Mouse (Mus musculus): Measurements from ENCODE around the gene Usp48. TPM values are rescaled to one million over a fixed set of nuclear protein-coding genes. Genes with fewer than 3 reads are reported as not detected.

Usp48 gene
- polyA plus RNA-seq, 1 experiment from 2014 or later, result 34.6 TPM

GRCm38 (mm10) chr4:137676700-137677484 is 83.3 kb downstream of the Usp48 start:
- no peaks in the 10 kb centered on the region for H3K9me3 ChIP-seq
- no peak overlapping the region for H3K9ac ChIP-seq
- H3K4me3 ChIP-seq, result no peak overlapping the region
- WGBS, result 60% methylated on average over 13 of the region's 13 CpGs
- no peak overlapping the region for H3K4me2 ChIP-seq
- H3K36me3 ChIP-seq, result no peaks in the 10 kb centered on the region
- ATAC-seq (ENCODE audit: extremely low read depth, insufficient number of reproducible peaks, low FRiP score, low TSS enrichment), result no peak
- H3K27ac ChIP-seq (replicated peaks), result no peak overlapping the region
- H3K4me1 ChIP-seq, result peaks cover 11% of the 10 kb centered on the region
- peaks cover 96% of the 10 kb centered on the region for H3K27me3 ChIP-seq (replicated peaks)

GRCm38 (mm10) chr4:137677906-137678305 is 84.4 kb downstream of the Usp48 start:
- ATAC-seq (ENCODE audit: extremely low read depth, insufficient number of reproducible peaks, low FRiP score, low TSS enrichment), result no peak
- Histone ChIP-seq H3K27me3 (replicated peaks) (peaks cover 96% of the 10 kb centered on the region), H3K9me3 (no peaks in the 10 kb centered on the region), H3K36me3 (no peaks in the 10 kb centered on the region), H3K4me3 (no peak overlapping the region), H3K4me1 (peaks cover 11% of the 10 kb centered on the region), H3K9ac (no peak overlapping the region), H3K27ac (replicated peaks) (no peak overlapping the region), H3K4me2 (no peak overlapping the region)
- 77% methylated on average over 5 of the region's 5 CpGs for WGBS

GRCm38 (mm10) chr4:137678568-137678967 is 85.0 kb downstream of the Usp48 start:
- H3K27me3 ChIP-seq (replicated peaks), result peaks cover 97% of the 10 kb centered on the region
- 62% methylated on average over 9 of the region's 9 CpGs for WGBS
- H3K27ac ChIP-seq (replicated peaks), result no peak overlapping the region
- ATAC-seq (ENCODE audit: extremely low read depth, insufficient number of reproducible peaks, low FRiP score, low TSS enrichment), result no peak
- H3K9me3 ChIP-seq, result no peaks in the 10 kb centered on the region
- no peak overlapping the region for H3K9ac ChIP-seq
- H3K4me3 ChIP-seq, result no peak overlapping the region
- no peak overlapping the region for H3K4me2 ChIP-seq
- H3K36me3 ChIP-seq, result no peaks in the 10 kb centered on the region
- peaks cover 11% of the 10 kb centered on the region for H3K4me1 ChIP-seq

- Histone ChIP-seq H3K4me1 (peaks cover 11% of the 10 kb centered on the region), H3K27me3 (replicated peaks) (peaks cover 98% of the 10 kb centered on the region), H3K9me3 (no peaks in the 10 kb centered on the region), H3K9ac (no peak overlapping the region), H3K27ac (replicated peaks) (no peak overlapping the region), H3K36me3 (no peaks in the 10 kb centered on the region), H3K4me3 (no peak overlapping the region), H3K4me2 (no peak overlapping the region)
- 68% methylated on average over 2 of the region's 2 CpGs for WGBS
- no peak for ATAC-seq (ENCODE audit: extremely low read depth, insufficient number of reproducible peaks, low FRiP score, low TSS enrichment)
Observed at GRCm38 (mm10) chr4:137679979-137680550, 86.5 kb downstream of the Usp48 start.

GRCm38 (mm10) chr4:137680721-137681120 is 87.2 kb downstream of the Usp48 start:
- 31% methylated on average over 7 of the region's 7 CpGs for WGBS
- no peaks in the 10 kb centered on the region for H3K36me3 ChIP-seq
- H3K4me3 ChIP-seq, result no peak overlapping the region
- H3K4me1 ChIP-seq, result peaks cover 11% of the 10 kb centered on the region
- no peak overlapping the region for H3K9ac ChIP-seq
- H3K27ac ChIP-seq (replicated peaks), result no peak overlapping the region
- ATAC-seq (ENCODE audit: extremely low read depth, insufficient number of reproducible peaks, low FRiP score, low TSS enrichment), result no peak
- no peaks in the 10 kb centered on the region for H3K9me3 ChIP-seq
- H3K27me3 ChIP-seq (replicated peaks), result peaks cover 98% of the 10 kb centered on the region
- no peak overlapping the region for H3K4me2 ChIP-seq

GRCm38 (mm10) chr4:137681408-137682104 is 88.0 kb downstream of the Usp48 start:
- Histone ChIP-seq H3K4me2 (peak overlapping the region; percentile 73), H3K9me3 (no peaks in the 10 kb centered on the region), H3K4me1 (peaks cover 11% of the 10 kb centered on the region), H3K9ac (peak overlapping the region; percentile 64), H3K4me3 (peak overlapping the region; percentile 46), H3K36me3 (no peaks in the 10 kb centered on the region), H3K27me3 (replicated peaks) (peaks cover 100% of the 10 kb centered on the region), H3K27ac (replicated peaks) (no peak overlapping the region)
- 6% methylated on average over 52 of the region's 52 CpGs for WGBS
- ATAC-seq (ENCODE audit: extremely low read depth, insufficient number of reproducible peaks, low FRiP score, low TSS enrichment), result no peak

- Histone ChIP-seq H3K36me3 (no peaks in the 10 kb centered on the region), H3K9ac (no peak overlapping the region), H3K9me3 (no peaks in the 10 kb centered on the region), H3K4me3 (no peak overlapping the region), H3K27ac (replicated peaks) (no peak overlapping the region), H3K27me3 (replicated peaks) (peaks cover 98% of the 10 kb centered on the region), H3K4me2 (no peak overlapping the region), H3K4me1 (peaks cover 11% of the 10 kb centered on the region)
- 37% methylated on average over 7 of the region's 7 CpGs for WGBS
- no peak for ATAC-seq (ENCODE audit: extremely low read depth, insufficient number of reproducible peaks, low FRiP score, low TSS enrichment)
Observed at GRCm38 (mm10) chr4:137682961-137683453, 89.5 kb downstream of the Usp48 start.

- Histone ChIP-seq H3K4me2 (no peak overlapping the region), H3K27ac (replicated peaks) (no peak overlapping the region), H3K4me1 (peaks cover 11% of the 10 kb centered on the region), H3K4me3 (no peak overlapping the region), H3K27me3 (replicated peaks) (peaks cover 91% of the 10 kb centered on the region), H3K36me3 (no peaks in the 10 kb centered on the region), H3K9me3 (no peaks in the 10 kb centered on the region), H3K9ac (no peak overlapping the region)
- 28% methylated on average over 9 of the region's 9 CpGs for WGBS
- no peak for ATAC-seq (ENCODE audit: extremely low read depth, insufficient number of reproducible peaks, low FRiP score, low TSS enrichment)
Observed at GRCm38 (mm10) chr4:137684830-137685343, 91.3 kb downstream of the Usp48 start.

GRCm38 (mm10) chr4:137686303-137686702 is 92.7 kb downstream of the Usp48 start:
- H3K4me1 ChIP-seq, result peaks cover 6% of the 10 kb centered on the region
- 71% methylated on average over 5 of the region's 5 CpGs for WGBS
- no peak overlapping the region for H3K4me3 ChIP-seq
- no peaks in the 10 kb centered on the region for H3K9me3 ChIP-seq
- H3K27me3 ChIP-seq (replicated peaks), result peaks cover 90% of the 10 kb centered on the region
- no peak for ATAC-seq (ENCODE audit: extremely low read depth, insufficient number of reproducible peaks, low FRiP score, low TSS enrichment)
- no peaks in the 10 kb centered on the region for H3K36me3 ChIP-seq
- no peak overlapping the region for H3K9ac ChIP-seq
- H3K4me2 ChIP-seq, result no peak overlapping the region
- no peak overlapping the region for H3K27ac ChIP-seq (replicated peaks)

- Histone ChIP-seq H3K27me3 (replicated peaks) (peaks cover 90% of the 10 kb centered on the region), H3K4me3 (no peak overlapping the region), H3K9ac (no peak overlapping the region), H3K36me3 (no peaks in the 10 kb centered on the region), H3K9me3 (no peaks in the 10 kb centered on the region), H3K4me1 (no peaks in the 10 kb centered on the region), H3K4me2 (no peak overlapping the region), H3K27ac (replicated peaks) (no peak overlapping the region)
- ATAC-seq (ENCODE audit: extremely low read depth, insufficient number of reproducible peaks, low FRiP score, low TSS enrichment), result no peak
- 70% methylated on average over 14 of the region's 14 CpGs for WGBS
Observed at GRCm38 (mm10) chr4:137687234-137687825, 93.8 kb downstream of the Usp48 start.

Measured in heart, embryonic 13.5 days (tissue).